Mouse (Mus musculus): ENCODE measurements around the gene Tfb2m.

GRCm38 (mm10) chr1:179580200-179580599, 34.1 kb upstream of the Tfb2m start:
- no peak for TF ChIP-seq TBP (conservative IDR thresholded peaks at IDR 0.05; ENCODE audit: low read depth, low read length)
- no peak for TF ChIP-seq USF1 (IDR thresholded peaks at IDR 0.05; ENCODE audit: low read depth, low read length)
- no peak for TF ChIP-seq BHLHE40 (IDR thresholded peaks at IDR 0.05; ENCODE audit: low read depth, low read length)
- TF ChIP-seq ZKSCAN1 (IDR thresholded peaks at IDR 0.05; ENCODE audit: borderline replicate concordance, low read depth, low read length) = no peak
- no peak for TF ChIP-seq MAX (IDR thresholded peaks at IDR 0.05; ENCODE audit: low read length)
- no peak for TF ChIP-seq POLR2A (IDR thresholded peaks at IDR 0.05; ENCODE audit: low read depth, low read length)
- TF ChIP-seq HCFC1 (IDR thresholded peaks at IDR 0.05; ENCODE audit: low read depth, low read length) = no peak
- no peak for TF ChIP-seq RCOR1 (conservative IDR thresholded peaks at IDR 0.05; ENCODE audit: low read depth, low read length)
- TF ChIP-seq CHD2 (IDR thresholded peaks at IDR 0.05; ENCODE audit: low read length) = no peak
- TF ChIP-seq TCF12 (IDR thresholded peaks at IDR 0.05; ENCODE audit: low read depth, low read length) = no peak
- TF ChIP-seq RAD21 (IDR thresholded peaks at IDR 0.05; ENCODE audit: low read depth, low read length) = no peak
- no peak for TF ChIP-seq CTCF (conservative IDR thresholded peaks at IDR 0.05 in 1 of 2, IDR thresholded peaks at IDR 0.05 in 1 of 2; ENCODE audit: low read depth in 2 of 2, low read length in 2 of 2)
- TF ChIP-seq ELF1 (IDR thresholded peaks at IDR 0.05; ENCODE audit: low read depth, low read length) = no peak
- no peak for TF ChIP-seq CHD1 (IDR thresholded peaks at IDR 0.05; ENCODE audit: low read depth, low read length)

Measured in CH12.LX (cell line).